ENCODE assay signal across 28 mouse cellular contexts in the genomic region with DNA sequence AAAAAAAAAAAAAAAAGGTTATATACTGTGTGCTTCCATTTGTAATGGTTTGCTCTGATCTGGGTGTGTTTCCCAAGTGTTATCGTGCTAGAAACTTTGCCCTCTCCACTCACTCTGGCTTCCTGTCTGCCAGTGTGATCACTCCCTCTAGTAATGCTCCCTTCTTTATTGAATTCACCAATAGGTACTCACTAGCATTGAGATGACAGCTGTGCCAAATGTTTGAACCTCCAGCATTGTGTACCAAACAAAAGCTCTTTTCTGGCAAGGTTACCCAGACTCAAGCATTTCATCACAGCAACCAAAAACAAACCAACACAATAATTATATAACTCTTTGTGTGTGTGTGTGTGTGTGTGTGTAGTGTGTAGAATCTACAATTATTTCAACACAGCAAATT. TPM values are rescaled to one million over a fixed set of nuclear protein-coding genes. Genes with fewer than 3 reads are reported as not detected.
"Had no signal": no experiment of that assay in that cellular context is flagged by ENCODE, and none has a peak within 500 bp of the region (broad histone marks: within the 10 kb centered on the region; RNA-seq: fewer than 3 reads in every experiment).

No protein-coding gene starts in this region.

- H3K4me3 ChIP-seq: embryonic facial prominence, embryonic 10.5 days; embryonic facial prominence, embryonic 12.5 days; embryonic facial prominence, embryonic 13.5 days; embryonic facial prominence, embryonic 15.5 days; erythroblast, embryonic 14.5 days; forebrain, embryonic 10.5 days; forebrain, embryonic 12.5 days; forebrain, embryonic 13.5 days; forebrain, embryonic 15.5 days; gastrocnemius, adult 2 months had no signal

- H3K4me1 ChIP-seq: forebrain, embryonic 15.5 days had no signal

- H3K36me3 ChIP-seq: embryonic facial prominence, embryonic 10.5 days; embryonic facial prominence, embryonic 12.5 days; embryonic facial prominence, embryonic 13.5 days; embryonic facial prominence, embryonic 15.5 days; forebrain, embryonic 10.5 days; forebrain, embryonic 12.5 days; forebrain, embryonic 15.5 days had no signal

- H3K9ac ChIP-seq: embryonic facial prominence, embryonic 12.5 days; embryonic facial prominence, embryonic 13.5 days; embryonic facial prominence, embryonic 15.5 days; forebrain, embryonic 12.5 days; forebrain, embryonic 13.5 days; forebrain, embryonic 15.5 days; forebrain, postnatal 0 days had no signal

- DNase-seq: cerebellum, adult 2 months; cerebellum, adult 8-10 months; cerebellum, adult 9-10 months; cerebellum, adult 9-11 months; cerebellum, postnatal 10 days; cerebellum, postnatal 14 days; cerebellum, postnatal 25 days; cerebellum, postnatal 36 days; embryo, embryonic 11 days; forebrain, postnatal 0 days; gastrocnemius, adult 2 months; gastrocnemius, postnatal 10 days; gastrocnemius, postnatal 14 days; gastrocnemius, postnatal 25 days; gastrocnemius, postnatal 36 days; heart, adult 11 months; heart, adult 18-20 months had no signal

- H3K27ac ChIP-seq: embryonic facial prominence, embryonic 10.5 days; embryonic facial prominence, embryonic 12.5 days; embryonic facial prominence, embryonic 13.5 days; embryonic facial prominence, embryonic 15.5 days; forebrain, embryonic 10.5 days; forebrain, embryonic 12.5 days; forebrain, embryonic 13.5 days; forebrain, embryonic 15.5 days; gastrocnemius, adult 2 months had no signal

- ATAC-seq: forebrain, embryonic 13.5 days; forebrain, embryonic 14.5 days; forebrain, embryonic 15.5 days; forebrain, embryonic 16.5 days; forebrain, postnatal 0 days had no signal

- H3K9me3 ChIP-seq: embryonic facial prominence, embryonic 10.5 days; embryonic facial prominence, embryonic 12.5 days; embryonic facial prominence, embryonic 13.5 days; embryonic facial prominence, embryonic 15.5 days; forebrain, embryonic 10.5 days; forebrain, embryonic 12.5 days; forebrain, embryonic 13.5 days; forebrain, embryonic 15.5 days had no signal

- H3K4me2 ChIP-seq: embryonic facial prominence, embryonic 12.5 days; embryonic facial prominence, embryonic 13.5 days; embryonic facial prominence, embryonic 15.5 days; forebrain, embryonic 12.5 days; forebrain, embryonic 13.5 days; forebrain, embryonic 15.5 days had no signal

RNA-seq across cellular contexts. Expression of a gene that starts 2.9 kb away (rescaled TPM):
- polyA plus RNA-seq: erythroblast, embryonic 14.5 days; forebrain, embryonic 12.5 days had no signal
